Mouse (Mus musculus) gastrocnemius, postnatal 14 days (tissue): ENCODE results near the gene Ntpcr. TPM values are rescaled to one million over a fixed set of nuclear protein-coding genes. Genes with fewer than 3 reads are reported as not detected.
A peak's percentile ranks its signal among the peaks of the same experiment; 100 is the strongest.

Experiments used
- DNase-seq: peaks from one replicate; pipeline ENCODE4 v3.0.0; 2021; ENCODE audit warnings: mixed read lengths
- intact Hi-C: fragments of 180-260 bp; cut with DNase I; formaldehyde crosslinking; loops from one replicate; pipeline ENCODE4 v1.15.1; 2025; ENCODE audit warnings: low total_unique reads
- long read RNA-seq, 2 experiments: library from polyadenylated mRNA; stranded (forward); transcript quantifications; one replicate each; pipeline ENCODE4 v2.0.0; 2021
- total RNA-seq, 2 experiments: library from RNA; stranded (reverse); gene quantifications; 2 replicates each; pipeline ENCODE4 v1.2.3; 2021

Gene Ntpcr
- 10 to 100 TPM; 11.9 to 14.3 TPM for total RNA-seq
- long read RNA-seq, experiment 1, transcript Ntpcr-201 (5 exons, 1,155 nt): major isoform, 12 of 13 reads
- long read RNA-seq, experiment 1, partial matches to known transcripts: 1 of 13 reads
- long read RNA-seq, experiment 1, other reads (novel, unspliced or antisense): 0 of 13 reads
- long read RNA-seq, experiment 2, transcript Ntpcr-201 (5 exons, 1,155 nt): major isoform, 14 of 21 reads
- long read RNA-seq, experiment 2, partial matches to known transcripts: 0 of 21 reads
- long read RNA-seq, experiment 2, other reads (novel, unspliced or antisense): 6 of 21 reads

DNA sequence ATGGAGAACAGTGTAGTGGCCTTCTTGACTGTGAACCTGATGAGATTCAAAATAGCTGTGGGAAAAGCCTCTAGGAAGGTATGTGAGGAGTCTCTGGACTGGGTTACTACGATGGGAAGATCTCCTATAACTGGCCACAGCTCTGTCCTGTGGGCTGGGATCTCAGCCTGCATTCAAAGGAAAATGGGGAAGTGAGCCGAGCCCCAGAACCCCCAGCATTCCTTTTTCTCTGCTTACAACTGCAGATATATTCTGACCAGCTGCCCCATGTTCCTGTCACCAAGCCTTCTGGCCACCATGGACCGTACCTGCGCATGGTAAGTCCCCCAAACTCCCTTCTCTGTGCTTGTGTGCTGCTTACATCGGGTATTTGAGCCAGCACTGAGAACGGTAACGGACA, at the start of gene Ntpcr:
TSS of gene Ntpcr (plus strand) at position 218 of the 400 bp plus-strand sequence.
- intact Hi-C loops: loop anchor here (10.0 kb wide), 1 partner anchor 155 kb away; no protein-coding TSS in a partner anchor
- DNase-seq: no peak

- no peak for DNase-seq
- intact Hi-C loops: no loop called here
Measured at GRCm38 (mm10) chr8:125680851-125681408, 48.8 kb upstream of the Ntpcr start.

GRCm38 (mm10) chr8:125685216-125685760, 44.5 kb upstream of the Ntpcr start:
- peak; percentile 30 for DNase-seq
- intact Hi-C loops: no loop called here

GRCm38 (mm10) chr8:125686221-125686865, 43.4 kb upstream of the Ntpcr start:
- intact Hi-C loops: no loop called here
- DNase-seq: no peak

GRCm38 (mm10) chr8:125690166-125690915, 39.4 kb upstream of the Ntpcr start:
- intact Hi-C loops: no loop called here
- no peak for DNase-seq

DNA sequence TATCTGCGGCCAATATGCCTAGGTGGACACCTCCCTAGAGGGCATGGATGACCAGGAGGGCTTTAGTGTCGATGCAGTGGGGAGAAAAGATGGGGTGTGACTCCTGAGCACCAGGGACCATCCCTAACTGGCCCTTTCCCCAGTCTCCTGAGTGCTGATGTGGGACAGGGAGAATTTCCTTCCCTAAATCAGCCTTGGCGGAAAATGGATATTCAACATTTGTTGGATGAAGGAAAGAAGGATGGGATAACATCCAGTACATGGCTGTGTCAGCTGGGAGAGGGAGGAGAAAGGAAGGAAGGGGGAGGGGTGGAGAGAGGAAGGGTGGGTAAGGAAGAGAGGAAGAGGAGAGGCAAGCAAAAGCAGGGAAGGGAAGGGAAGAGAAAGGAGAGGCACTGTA, 38.8 kb upstream of the Ntpcr start:
- intact Hi-C loops: no loop called here

GRCm38 (mm10) chr8:125692447-125692846, 37.3 kb upstream of the Ntpcr start:
- DNase-seq: no peak
- intact Hi-C loops: no loop called here

More for the DNA sequence above, 38.8 kb upstream of the Ntpcr start:
- peak; percentile 21 for DNase-seq

GRCm38 (mm10) chr8:125693197-125693596, 36.6 kb upstream of the Ntpcr start:
- intact Hi-C loops: no loop called here
- DNase-seq: no peak

- intact Hi-C loops: no loop called here
- DNase-seq: no peak
Measured at GRCm38 (mm10) chr8:125695951-125696350, 33.8 kb upstream of the Ntpcr start.

- DNase-seq: no peak
- intact Hi-C loops: no loop called here
Measured at GRCm38 (mm10) chr8:125699391-125700025, 30.3 kb upstream of the Ntpcr start.

DNA sequence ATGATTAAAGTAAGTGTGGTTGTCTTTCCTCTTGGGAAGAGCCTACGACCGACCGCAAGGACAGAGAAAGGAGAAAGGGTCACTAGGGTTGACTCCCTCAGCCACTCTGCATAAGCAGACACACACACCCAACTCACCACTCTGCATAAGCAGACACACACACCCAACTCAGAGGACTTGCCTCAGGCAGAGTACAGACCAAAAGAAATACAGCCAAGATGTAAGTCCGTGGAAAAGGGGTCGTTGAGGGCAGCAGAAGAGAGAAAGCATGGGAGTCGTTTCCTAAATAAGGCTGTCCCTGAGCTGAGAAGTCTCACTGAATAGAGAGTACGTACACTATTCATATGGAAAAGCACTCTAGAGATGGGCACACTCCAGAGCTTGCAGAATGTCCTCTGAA, 29.4 kb upstream of the Ntpcr start:
- intact Hi-C loops: no loop called here
- no peak for DNase-seq

GRCm38 (mm10) chr8:125702868-125703473, 26.8 kb upstream of the Ntpcr start:
- intact Hi-C loops: no loop called here

DNA sequence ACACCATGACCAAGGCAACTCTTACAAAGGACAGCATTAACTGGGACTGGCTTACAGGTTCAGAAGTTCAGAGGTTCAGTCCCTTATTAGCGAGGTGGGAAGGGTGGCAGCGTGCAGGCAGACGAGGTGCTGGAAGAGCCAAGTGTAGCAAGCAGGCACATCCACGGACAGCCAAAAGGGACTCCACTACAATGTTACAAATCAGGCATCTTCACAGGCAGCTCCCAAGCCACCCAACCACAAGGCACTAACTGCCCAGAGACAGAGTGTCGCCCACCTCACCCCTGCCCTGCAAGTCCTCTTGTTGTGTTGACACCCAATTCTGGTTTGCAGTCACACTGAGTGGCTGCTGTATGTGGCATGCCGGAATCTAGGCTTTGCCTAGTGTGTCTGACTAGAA, 25.3 kb upstream of the Ntpcr start:
- no peak for DNase-seq
- intact Hi-C loops: no loop called here

More at GRCm38 (mm10) chr8:125702868-125703473, 26.8 kb upstream of the Ntpcr start:
- DNase-seq: no peak

DNA sequence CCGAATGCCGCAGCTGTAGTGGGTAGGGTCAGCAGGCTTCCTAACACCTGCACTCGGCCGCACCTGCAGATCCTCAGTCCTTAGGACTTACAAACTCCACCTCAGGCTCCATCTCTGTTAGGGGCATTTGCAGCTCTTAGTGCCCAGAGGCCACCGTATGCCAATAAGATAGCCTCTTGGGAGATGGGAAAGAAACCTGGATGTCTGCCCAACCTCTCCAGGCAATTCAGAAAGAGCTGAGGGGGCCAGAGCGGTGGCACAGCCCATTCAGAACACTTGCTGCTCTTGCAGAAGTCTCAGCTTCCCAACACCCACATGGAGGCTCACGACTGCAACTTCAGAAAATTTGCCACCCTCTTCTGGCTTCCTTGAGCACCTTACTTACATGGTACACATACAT, 23.9 kb upstream of the Ntpcr start:
- intact Hi-C loops: no loop called here
- DNase-seq: no peak

- intact Hi-C loops: no loop called here
Measured at GRCm38 (mm10) chr8:125709171-125709570, 20.6 kb upstream of the Ntpcr start.

DNA sequence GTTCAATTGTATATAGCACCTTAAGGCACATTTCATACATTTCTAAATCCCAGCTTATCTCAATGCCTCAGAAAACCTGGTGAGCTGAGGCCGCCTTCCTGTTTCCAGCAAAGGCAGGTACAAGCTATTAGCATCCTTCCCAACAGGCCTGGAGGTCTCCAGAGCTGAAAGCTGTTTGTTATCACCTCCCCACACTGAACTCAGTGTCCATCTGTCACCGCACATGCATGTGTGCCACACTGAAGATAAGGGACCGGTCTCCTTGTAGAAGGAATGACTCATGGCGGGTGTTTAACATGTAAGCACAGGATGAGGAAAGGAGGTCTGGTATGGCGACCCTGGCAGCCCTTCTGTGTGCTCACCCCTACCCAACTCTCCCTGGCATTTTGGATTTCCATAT, 18.2 kb upstream of the Ntpcr start:
- no peak for DNase-seq
- intact Hi-C loops: no loop called here

More at GRCm38 (mm10) chr8:125709171-125709570, 20.6 kb upstream of the Ntpcr start:
- no peak for DNase-seq

DNA sequence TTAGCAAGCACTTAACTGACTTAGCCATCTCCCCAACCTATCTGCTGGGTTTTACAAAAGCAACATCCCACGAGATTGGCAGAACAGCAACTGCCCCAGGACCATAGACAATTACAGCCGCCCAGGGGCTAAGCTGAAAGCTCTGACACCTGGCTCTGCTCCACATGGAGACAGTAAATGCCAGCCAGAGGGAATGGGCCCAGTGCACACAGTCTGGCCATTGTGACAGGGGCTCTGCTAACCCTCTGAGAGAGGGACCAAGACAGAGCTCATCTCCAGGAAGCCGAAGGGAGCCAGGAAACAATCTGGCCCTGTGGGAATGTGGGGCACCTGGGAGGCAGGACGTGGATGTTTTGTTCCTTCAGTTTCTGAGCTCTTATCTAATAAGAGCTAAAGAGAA, 13.6 kb upstream of the Ntpcr start:
- intact Hi-C loops: no loop called here
- no peak for DNase-seq

DNA sequence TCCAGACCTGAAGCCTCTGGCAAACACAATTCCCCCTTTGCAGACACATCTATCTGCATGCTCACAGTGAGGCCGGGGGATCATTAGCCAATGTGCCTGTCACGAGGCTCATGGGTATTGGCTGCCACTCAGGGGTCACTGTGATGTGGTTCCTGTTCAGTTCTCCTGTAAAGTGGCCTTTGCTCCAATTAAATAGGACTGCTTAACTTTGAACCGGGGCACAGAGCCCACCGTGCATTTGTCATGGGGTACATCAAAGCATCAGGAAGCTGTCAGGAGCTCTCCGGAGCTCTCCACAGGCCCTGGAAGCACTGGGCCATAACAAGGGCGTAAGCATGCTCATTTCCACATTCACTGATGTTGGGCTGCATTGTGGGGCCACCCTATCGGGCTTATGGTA, 13.2 kb upstream of the Ntpcr start:
- no peak for DNase-seq
- intact Hi-C loops: no loop called here

DNA sequence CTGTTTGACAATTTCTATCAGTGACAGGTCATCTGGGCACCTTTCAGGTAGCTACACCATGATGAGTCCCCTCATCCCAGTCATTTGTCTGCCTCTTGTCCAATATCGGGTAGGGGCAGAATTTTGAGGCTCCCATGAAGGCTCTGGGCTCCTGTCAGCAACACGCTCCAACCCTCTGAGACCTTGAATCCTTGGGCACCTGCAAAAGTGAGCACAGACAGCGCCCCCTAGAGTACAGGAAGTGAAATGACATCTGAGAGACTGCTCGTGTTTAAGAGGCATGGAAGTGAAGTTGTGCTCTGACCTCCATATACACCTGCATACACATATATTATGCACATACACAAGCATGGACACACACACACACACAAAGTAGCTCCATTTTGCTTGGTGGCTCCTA, 10.8 kb upstream of the Ntpcr start:
- DNase-seq: no peak
- intact Hi-C loops: no loop called here
